Mouse (Mus musculus): ENCODE measurements around the gene Fmo1.

The Fmo1 gene

DNA sequence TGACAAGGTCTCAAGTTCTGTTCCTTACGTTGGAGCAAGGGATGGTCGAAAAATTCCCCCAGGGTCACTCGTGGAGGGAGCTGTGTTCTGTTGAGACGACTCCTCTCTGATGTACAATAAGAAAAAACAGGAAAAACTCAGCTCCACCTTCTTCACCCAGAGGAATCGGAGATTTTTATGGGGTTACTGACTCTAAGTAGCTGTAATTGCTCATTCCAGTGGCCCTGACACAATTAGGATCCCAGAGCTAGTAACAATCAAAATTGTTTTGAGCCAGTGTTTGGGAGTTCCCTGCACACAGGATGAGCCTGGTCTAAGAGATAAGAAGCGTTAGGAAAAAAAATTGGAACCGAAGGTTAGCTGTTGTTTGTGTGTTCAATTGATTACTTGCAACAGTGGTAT lies at the start of gene Fmo1:
Gene Fmo1, minus strand, starts transcription at position 331 of the 402 bp plus-strand sequence.
- no peak for DNase-seq (ENCODE audit: low read depth, low spot score)

DNA sequence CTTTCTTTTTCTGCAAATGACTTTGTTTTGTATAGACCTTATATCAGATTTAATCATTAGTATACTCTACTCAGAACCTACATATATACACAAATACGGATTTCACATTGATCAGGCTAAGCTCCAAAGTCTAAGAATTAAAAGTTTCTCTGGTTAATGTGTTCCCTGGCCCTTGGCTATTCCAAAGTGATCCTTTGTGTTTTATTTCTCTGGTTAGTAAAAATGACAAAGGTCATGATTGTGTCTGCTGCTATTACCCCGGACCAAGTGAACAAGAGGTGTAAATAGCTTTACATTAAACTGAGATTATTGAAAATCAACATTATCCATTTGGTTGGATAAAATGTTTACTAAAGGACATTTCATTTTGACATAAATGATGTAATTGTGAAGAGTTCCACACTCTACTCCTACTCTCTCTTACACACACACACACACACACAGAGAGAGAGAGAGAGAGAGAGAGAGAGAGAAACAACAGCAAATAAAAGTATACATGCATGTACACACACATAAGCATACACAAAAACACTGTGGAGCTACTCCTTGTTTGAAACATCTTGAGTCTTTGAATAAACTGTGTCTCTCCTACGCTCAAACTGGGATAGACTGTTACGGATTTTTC lies 48.6 kb upstream of the Fmo1 start:
- no peak for DNase-seq (ENCODE audit: low read depth, low spot score)

DNA sequence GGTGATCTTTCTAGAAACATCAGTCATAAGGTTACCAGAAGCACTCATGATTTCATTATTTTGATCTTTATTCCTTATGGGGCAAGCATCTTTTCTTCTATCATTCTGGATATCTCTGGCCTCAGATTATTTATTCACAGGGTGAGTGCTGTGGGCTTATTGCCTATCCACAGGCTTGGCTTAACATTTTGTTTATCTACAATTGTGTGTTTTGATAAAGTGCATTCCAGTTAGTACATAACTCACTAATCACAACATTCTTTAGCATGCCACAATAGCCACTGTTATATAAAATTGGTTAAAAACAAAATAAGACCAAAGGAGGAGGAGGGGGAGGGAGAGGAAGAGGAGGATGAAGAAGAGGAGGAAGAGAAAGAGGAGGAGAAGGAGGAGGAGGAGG lies 45.7 kb upstream of the Fmo1 start:
- no peak for DNase-seq (ENCODE audit: low read depth, low spot score)

DNA sequence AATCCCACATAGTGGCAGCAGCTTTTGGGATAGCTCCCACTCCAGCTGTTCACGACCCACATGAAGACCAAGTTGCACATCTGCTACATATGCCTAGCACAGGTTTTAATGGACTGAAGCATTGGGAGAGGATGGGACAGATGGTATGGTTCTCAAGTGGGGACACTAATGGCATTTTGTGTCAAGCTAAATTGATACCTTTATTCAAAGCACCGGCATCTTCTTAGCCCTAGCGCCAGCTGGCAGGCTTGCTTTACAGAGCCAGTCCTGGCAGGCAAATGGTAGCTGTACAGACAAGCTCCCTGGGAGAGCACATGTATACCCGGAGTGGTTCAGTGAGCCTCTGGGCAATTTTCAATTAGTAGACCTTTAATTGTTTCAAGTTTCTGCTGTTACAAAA lies 35.5 kb upstream of the Fmo1 start:
- DNase-seq (ENCODE audit: low read depth, low spot score) = no peak

DNA sequence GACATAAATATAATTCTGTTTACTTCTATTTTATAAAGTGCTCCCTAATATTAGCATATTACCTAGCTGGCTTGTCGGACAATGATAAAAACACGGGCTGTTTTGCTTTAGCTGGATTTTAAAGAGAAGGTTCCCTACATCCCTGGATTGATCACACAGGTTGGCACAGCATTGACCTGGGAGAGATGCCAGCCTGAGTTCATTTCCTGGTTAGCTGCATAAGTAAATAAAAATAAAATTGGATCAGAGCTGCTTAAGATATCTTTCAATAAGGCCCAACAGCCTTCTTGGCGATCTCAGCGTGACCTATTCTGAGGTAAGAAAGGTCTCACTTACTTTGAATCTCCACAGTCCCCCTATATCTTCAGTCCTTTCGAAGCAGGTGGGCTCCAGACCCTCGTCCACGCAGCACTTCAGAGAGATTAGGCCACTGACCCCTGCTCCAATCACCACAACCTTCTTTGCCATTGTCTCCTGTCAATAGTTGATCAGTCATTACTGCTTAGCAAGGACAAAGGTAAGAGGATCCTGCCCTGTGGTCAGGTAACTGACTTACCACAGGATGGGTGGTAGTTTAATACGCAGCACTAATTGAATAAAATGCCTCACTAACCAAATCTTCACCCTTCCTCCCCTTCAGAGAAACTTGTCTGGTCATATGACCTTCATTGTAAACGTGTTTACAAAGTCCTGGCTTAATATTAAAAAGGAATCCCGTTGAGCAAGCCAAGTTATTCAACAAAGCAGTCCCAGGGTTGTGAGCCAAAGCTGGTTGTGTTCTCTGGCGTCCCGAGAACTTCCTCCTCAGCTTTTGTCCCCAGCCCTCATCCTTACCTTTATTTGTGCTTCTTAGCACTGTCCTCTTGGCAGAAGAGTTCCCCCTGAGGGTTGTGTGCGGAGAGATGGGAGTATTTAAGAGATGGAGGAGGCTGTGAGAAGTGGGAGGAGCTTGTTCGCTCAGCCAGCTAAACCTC lies 31.7 kb upstream of the Fmo1 start, which contains the start of gene Fmo2:
Gene Fmo2, minus strand, starts transcription at position 889 of the 974 bp plus-strand sequence.
- DNase-seq (ENCODE audit: low read depth, low spot score) = no peak

DNA sequence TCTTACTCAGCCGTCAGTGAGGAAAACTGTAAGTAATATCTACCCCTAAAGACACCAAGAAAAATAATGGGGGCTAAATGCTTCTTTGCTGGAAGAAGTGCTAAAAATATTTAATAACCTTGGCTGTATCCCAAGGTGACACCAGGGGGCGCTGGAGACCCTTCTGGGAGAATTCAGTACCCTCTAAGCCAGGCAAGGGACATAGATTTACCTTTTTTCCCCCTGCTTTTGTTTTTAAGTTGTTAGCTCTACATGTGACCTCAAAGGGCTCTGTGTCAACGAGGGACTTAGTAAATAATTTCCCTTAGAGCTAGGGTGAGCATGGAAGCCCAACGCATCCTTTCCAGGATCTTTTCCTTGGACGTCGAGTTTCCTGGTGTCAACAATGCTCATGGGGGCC lies 29.5 kb upstream of the Fmo1 start:
- peak; percentile 40 for DNase-seq (ENCODE audit: low read depth, low spot score)

DNA sequence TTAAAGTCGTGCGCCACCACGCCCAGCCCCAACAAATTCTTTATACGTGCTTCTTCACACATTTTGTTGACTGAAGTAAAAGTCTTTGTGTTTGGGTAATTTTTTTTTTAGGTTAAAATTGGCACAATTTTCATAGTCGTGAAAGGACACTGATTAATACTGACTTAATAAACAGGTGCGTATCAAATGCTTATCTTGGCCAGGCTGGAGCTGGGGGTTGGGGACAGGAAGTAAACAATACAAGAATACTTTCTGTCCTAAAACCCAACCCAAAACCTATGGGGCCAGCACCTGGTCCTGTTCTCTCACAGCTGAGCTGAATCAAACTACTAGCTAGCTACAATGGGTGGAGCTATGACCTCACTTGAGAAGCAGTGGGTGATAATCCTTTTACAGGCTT lies 26.6 kb upstream of the Fmo1 start:
- no peak for DNase-seq (ENCODE audit: low read depth, low spot score)

DNA sequence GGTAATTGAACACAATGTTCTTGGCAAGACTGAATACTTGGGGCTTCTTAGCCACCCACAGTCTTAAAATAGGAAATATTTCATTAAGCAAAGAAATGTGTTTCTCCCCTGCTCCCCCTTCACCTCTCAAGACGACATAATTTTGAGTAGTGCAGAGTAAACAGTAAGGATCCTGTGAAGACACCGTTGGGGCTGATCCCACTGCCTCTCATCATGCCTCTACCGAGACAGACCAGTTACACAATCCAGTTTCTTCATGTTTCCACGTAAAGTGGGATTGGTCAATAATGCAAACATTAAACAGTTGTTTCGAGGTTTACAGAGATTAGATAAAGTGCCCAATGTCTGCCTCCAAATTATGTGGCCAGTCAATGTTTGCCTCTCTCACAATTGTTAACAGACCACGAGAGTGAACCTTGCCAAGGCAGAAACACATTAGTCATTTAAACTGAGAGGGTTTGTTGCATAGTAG lies 25.6 kb upstream of the Fmo1 start:
- no peak for DNase-seq (ENCODE audit: low read depth, low spot score)

DNA sequence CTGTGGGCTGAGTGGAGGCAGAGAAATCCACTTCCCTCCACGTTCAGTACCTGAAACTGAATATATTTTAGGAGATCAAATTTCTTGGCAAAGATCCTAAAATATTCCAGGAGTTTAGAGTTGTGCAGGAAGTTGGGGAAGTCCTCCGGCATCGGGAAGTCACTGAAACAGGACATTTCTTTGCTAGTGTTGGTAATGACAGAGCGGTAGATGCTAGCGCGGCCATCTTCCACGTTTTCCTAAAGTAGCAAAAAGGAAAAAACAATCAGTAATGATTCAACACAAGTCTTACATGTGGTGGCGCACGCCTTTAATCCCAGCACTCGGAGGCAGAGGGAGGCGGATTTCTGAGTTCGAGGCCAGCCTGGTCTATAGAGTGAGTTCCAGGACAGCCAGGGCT lies 22.2 kb upstream of the Fmo1 start:
- DNase-seq (ENCODE audit: low read depth, low spot score) = no peak

DNA sequence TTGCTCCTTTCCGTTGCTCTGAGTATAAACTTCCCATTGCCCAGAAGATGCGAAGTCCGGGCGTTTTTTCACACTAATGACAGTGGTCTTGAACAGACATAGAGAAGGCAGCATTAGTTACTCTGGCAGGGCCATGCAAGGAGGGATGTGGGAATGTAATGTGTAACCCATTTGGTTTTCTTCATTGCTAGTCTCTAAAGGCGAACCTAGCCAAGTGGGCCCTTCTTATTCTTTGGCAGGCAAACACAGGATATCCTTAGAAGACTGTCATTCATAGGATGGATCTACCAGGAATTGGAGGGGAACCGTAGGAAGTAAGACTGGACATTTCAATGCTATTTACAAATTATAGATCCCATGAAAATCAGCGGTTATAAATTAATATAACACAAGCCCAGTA lies 21.2 kb upstream of the Fmo1 start:
- DNase-seq (ENCODE audit: low read depth, low spot score) = no peak

DNA sequence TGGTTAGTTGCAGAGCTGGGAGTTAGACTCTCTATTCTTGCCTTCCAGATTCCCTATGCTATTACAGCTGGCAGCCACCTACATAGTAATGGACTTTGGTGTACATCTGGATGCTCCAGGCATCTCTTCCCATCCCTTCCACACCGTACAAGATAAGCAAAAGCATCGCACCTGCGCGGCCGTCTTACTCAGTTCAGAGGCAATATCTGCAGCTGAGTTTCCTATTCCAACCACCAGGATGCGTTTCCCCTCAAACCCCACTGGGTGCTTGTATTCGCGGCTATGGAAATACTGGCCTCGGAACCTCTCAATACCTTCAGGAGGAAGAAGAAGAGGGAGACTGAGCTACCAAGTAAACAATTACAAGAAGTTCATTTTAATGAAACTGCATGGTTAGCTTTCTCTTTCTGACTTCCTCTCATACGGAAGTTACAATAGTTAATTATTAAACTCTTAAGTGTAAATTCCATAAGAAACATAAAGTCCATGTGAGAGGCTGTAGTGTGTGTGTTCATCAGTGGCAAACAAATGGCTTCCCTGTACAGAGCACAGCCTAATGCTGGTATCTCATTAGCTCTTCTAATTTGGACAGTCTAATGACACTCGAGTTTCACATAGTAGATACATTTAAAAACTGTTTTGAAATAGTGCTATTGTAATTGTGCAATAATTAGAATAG lies 19.9 kb upstream of the Fmo1 start:
- peak; percentile 10 for DNase-seq (ENCODE audit: low read depth, low spot score)

DNA sequence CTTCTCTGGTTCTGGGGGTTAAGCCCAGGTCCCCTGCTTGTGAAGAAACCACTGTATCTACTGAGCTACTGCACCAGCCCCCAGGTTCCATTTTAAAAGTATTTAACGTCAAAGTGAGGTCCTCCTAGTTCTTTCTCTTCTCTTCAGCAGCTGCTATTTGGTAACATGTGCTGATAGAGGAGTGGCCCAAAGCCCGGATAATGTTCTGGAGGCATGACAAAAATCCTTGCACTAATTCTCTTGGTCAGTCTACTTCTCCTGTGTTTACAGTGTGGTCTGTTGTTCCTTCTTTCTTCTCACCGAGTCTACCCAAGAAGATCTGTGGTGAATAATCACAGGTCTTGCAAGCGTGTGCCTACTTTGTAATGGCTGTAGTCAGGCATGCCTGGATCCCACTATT lies 16.3 kb upstream of the Fmo1 start:
- no peak for DNase-seq (ENCODE audit: low read depth, low spot score)

DNA sequence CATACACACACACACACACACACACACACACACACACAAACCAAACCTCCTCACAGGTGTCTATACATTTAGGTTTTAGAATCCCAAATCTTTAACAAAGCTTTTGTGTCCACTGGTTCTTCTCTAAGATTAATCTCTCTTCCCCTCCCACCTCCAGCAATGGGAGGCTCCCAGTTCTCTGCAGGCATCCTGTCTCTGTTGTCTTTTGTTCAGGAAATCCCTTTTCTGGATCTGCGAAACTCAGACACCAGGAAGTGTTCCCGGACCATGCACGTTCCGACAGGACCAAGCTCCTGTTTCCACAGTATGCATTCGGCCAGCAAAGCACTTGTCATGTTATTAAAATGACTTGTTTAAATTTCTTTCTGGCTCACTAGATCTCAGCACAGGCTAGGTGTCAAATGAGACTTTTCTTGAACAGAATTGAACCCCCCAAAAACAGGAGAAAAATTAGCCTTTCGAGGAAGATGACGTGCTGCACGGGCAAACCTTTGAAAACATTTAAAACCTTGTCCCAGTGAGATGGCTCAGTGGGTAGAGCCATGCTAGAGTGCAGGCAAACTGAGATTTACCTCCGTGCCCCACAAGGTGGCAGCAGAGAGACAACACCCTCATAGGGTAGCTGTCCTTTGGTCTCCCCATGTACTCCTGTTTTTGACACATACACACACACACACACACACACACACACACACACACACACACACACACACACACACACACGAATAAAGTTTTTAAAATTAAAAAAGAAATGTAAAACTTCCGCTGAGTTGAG lies 13.4 kb upstream of the Fmo1 start:
- DNase-seq (ENCODE audit: low read depth, low spot score) = peak; percentile 51

DNA sequence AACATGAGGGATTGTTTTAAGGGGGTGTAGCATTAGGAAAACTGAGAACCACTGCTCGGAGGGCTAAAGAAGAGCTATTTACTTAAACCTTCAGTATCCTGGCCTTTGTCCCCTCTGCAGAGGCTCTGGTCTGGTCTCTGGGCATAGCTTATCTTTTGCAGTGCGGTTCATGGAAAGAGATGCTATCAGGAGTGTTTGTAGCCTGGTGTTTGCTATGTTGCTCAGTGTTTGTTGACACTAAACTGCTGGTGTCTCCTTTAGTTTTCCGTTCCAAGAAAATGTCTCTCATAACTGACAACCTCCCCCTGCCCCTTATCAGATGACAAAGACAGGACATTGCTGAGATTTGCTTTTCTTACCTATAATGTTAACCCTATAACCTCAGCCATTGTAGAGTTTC lies 8.7 kb upstream of the Fmo1 start:
- DNase-seq (ENCODE audit: low read depth, low spot score) = no peak

DNA sequence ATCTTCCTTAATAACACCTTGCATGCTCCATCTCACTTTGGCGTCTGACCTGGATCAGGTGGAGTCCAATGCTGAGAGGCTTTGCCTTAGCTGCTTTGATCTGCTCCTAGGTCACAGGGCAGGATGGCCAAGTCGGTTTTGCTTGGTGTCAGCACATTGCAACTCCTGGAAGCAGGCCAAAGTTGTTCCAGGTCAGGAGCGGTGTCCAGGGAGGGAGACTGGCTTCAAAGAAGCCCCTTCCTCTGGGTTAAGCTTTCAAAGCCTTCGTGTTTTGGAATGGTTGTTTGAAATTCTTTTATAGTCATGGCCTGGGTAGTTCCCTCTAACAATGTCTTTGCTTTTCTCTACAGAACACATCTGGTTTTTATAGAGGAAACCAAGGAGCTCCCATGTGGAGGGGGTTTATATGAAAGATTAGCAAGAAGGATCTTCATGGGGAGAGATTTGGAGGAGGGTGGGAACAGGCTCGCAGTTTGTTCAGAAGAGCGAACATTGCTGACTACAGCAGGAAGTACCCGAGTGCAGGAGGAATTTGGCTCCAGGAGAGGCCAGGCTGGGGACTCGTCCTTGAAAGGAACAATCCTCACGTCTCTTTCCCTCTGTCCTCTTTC lies 5.4 kb upstream of the Fmo1 start:
- no peak for DNase-seq (ENCODE audit: low read depth, low spot score)

DNA sequence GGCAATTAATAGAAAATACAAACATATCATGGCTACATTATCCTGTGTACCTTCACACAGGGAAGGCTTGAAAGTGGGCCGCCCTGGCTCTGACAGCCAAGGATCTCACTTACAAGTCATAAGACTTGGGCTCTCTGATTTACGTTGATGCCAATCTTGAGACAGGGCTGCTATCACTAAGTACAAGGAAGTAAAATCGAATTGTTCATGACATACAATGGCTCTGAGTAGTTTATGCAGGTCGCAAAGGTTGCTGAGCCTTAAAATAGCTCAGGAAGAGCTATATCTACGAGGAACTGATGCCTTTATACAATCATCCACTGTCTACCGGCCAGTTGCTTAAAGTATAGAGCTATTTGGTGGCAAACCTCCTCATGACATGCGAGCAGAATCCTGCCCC lies 4.6 kb upstream of the Fmo1 start:
- DNase-seq (ENCODE audit: low read depth, low spot score) = no peak

DNA sequence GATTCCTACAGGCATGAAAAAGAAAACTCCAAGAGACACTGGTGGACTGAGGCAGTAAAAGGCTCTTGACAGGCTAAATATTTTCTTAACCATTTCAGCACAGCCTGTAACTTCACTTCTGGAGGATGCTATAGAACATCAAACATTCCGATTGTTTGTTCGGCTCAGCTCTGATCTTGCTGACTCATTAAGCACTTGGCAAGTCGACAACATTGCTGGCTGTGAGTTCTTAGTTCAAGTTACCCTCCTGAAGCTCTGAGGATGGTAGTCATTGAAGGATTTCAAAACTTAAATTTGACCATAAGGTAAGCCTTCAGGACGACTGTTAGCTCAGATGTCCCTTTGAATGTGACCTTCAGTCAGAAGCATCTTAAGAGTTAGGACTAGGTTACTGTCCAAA lies 986 bp upstream of the Fmo1 start:
- no peak for DNase-seq (ENCODE audit: low read depth, low spot score)

DNA sequence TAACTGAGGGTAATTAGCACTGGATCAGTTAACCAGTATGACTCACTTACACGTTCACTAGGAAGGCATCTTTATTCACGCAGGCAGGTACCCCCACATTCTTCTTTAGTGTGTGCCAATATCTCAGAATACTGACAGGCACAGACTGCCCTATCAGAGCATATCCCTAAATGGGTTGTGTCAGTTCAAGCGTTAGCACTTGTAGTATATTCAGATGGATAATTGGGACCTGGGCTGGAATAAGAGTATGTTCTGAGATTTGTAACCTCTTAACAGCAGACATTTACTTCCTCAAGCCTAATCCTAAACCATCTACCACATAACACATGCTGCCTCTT lies 948 bp downstream of the Fmo1 start:
- no peak for DNase-seq (ENCODE audit: low read depth, low spot score)

DNA sequence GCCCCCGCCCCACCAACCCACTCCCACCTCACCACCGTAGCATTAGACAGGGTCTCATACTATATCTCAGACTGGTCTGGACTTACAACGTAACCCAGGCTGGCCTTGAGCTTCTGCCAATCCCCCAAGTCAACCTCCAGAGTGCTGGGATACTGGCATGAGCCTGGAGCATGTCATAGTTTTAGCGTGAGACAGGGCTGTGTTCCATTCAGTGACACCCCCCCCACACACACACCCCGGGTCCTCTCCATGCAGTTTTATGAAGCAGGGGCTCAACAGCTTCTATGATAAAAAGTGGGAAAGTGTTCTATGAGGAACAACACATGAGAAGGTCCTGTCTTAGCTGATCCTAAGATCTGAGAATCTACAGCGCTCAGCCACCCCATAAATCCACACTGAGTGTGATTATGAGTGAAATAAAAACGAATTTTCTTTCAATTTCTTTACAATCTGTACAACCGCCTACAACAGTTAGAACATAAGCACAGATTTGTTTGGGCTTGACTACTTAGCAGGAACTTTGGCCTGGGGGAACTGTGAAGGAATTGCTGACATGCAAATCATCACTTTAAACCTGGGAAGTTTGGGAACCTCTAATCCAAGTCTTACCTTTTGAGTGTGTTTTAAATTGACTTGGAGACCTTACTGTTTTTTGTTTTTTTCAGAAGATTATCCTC lies 1.5 kb downstream of the Fmo1 start:
- no peak for DNase-seq (ENCODE audit: low read depth, low spot score)

DNA sequence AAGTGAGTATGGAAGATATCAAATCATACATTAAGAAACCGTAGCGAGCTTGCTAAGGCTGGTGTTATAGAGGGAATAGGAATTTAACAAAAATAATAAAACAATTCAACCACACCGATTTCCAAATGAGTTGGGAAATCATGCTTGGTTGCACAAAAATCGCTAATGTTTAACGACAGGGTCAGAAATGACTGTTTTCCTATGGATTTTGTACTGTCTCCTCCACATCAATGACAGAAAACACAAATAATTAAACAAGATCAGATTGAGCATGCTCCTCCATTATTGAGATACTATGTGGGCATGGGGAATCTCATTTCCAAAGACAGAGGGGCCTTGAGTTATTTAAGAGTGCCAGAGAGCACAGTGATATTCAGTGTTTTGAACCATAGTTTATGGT lies 2.1 kb downstream of the Fmo1 start:
- DNase-seq (ENCODE audit: low read depth, low spot score) = no peak

DNA sequence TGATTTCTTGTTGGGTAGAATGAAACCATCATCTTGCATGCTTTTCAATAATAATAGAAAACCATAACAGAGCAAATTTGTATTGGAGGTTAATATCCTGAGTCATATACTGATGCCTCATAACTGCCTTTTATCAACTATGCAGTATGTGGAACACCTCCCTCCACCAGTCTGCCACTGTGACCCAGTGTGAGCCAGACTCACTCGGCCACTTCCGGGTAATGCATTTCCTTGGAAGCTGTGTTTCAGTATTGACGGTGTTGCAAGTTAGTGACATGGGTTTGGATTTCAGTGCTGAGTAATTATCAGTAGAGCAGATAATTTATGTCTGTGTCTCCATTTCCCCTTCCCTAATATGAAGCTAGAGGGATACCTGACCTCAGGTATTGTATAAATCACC lies 2.8 kb downstream of the Fmo1 start:
- no peak for DNase-seq (ENCODE audit: low read depth, low spot score)

Measured in R1 (cell line).